8 mouse cellular contexts compared by ENCODE assay signal in genomic region chr12:13844532-13845485, GRCm38 (mm10).
DNase-seq lines count a peak whose midpoint lies in the region; ATAC-seq and TF ChIP-seq lines count a peak whose summit lies in the region.

No protein-coding gene starts in this region.

- no peaks in the 10 kb centered on the region for H3K9me3 ChIP-seq in liver, embryonic 12.5 days (replicated peaks)
- H3K9me3 ChIP-seq in heart, embryonic 10.5 days = 0 out of 2 replicates have a peak, but pooled peaks cover 2% of the 10 kb centered on the region

- no peak overlapping the region for H3K9ac ChIP-seq in liver, embryonic 12.5 days

- TF ChIP-seq POLR2A in bone marrow macrophage, adult 2 months (IDR thresholded peaks at IDR 0.05; ENCODE audit: borderline replicate concordance, low read depth, low read length) = no peak
- TF ChIP-seq POLR2A in testis, adult 2 months (IDR thresholded peaks at IDR 0.05; ENCODE audit: control insufficient read depth, low read depth, low read length) = no peak

- 0 out of 2 replicates have a peak, but pooled peaks have one; percentile 25 for TF ChIP-seq CTCF in bone marrow macrophage, adult 2 months (IDR thresholded peaks at IDR 0.05; ENCODE audit: low read depth, low read length)
- TF ChIP-seq CTCF in testis, adult 2 months (IDR thresholded peaks at IDR 0.05; ENCODE audit: control insufficient read depth, insufficient read depth, insufficient replicate concordance, low read depth, low read length) = peak; percentile 31; the same call in 1 of the 2 replicates

- no peak overlapping the region for H3K27ac ChIP-seq in liver, embryonic 12.5 days
- H3K27ac ChIP-seq in bone marrow macrophage, adult 2 months (ENCODE audit: insufficient read depth, low read depth, low read length) = no peak overlapping the region
- H3K27ac ChIP-seq in heart, embryonic 10.5 days = no peak overlapping the region
- no peak overlapping the region for H3K27ac ChIP-seq in testis, adult 2 months (ENCODE audit: control insufficient read depth, insufficient read depth, low read depth, low read length)

- peak; percentile 16 for DNase-seq in liver
- peak; percentile 77 for DNase-seq in heart, embryonic 10.5 days (ENCODE audit: low spot score)
- peak; percentile 69 for DNase-seq in kidney, postnatal 10 days
- DNase-seq in lung, postnatal 4 days = peak; percentile 27 to 34
- no peak for DNase-seq in spleen, postnatal 4 days (ENCODE audit: low spot score in 2 of 2)

- no peak overlapping the region for H3K4me2 ChIP-seq in liver, embryonic 12.5 days

- 45% methylated on average over 13 of the region's 13 CpGs for WGBS in liver, embryonic 12.5 days (ENCODE audit: insufficient replicate concordance)
- WGBS in heart, embryonic 10.5 days = 48% methylated on average over 13 of the region's 13 CpGs

- ATAC-seq in liver, embryonic 12.5 days = no peak

- H3K27me3 ChIP-seq in liver, embryonic 12.5 days (replicated peaks) = no peaks in the 10 kb centered on the region
- H3K27me3 ChIP-seq in heart, embryonic 10.5 days (ENCODE audit: insufficient read depth, poor library complexity, severe bottlenecking) = no peaks in the 10 kb centered on the region
- H3K27me3 ChIP-seq in testis, adult 2 months (ENCODE audit: control insufficient read depth, insufficient read depth, low read length) = no peaks in the 10 kb centered on the region

- H3K4me3 ChIP-seq in liver, embryonic 12.5 days = no peak overlapping the region
- H3K4me3 ChIP-seq in bone marrow macrophage, adult 2 months (ENCODE audit: insufficient read depth, low read length) = no peak overlapping the region
- H3K4me3 ChIP-seq in heart, embryonic 10.5 days = no peak overlapping the region
- no peak overlapping the region for H3K4me3 ChIP-seq in testis, adult 2 months (ENCODE audit: control insufficient read depth, low read depth, low read length)

- H3K4me1 ChIP-seq in liver, embryonic 12.5 days = no peaks in the 10 kb centered on the region
- no peaks in the 10 kb centered on the region for H3K4me1 ChIP-seq in bone marrow macrophage, adult 2 months (ENCODE audit: control insufficient read depth, insufficient read depth, low read length)
- no peaks in the 10 kb centered on the region for H3K4me1 ChIP-seq in heart, embryonic 10.5 days
- H3K4me1 ChIP-seq in testis, adult 2 months (ENCODE audit: control insufficient read depth, insufficient read depth, low read length) = no peaks in the 10 kb centered on the region

- no peaks in the 10 kb centered on the region for H3K36me3 ChIP-seq in liver, embryonic 12.5 days
- no peaks in the 10 kb centered on the region for H3K36me3 ChIP-seq in heart, embryonic 10.5 days
- no peaks in the 10 kb centered on the region for H3K36me3 ChIP-seq in testis, adult 2 months (ENCODE audit: control insufficient read depth, insufficient read depth, low read length)

Comparison
In these comparisons a context has a peak if more than half of its experiments do, and no peak if none do; other contexts are left out.
1. DNase-seq: peak in liver (single experiment), heart, embryonic 10.5 days (single experiment), kidney, postnatal 10 days (single experiment) and lung, postnatal 4 days (2 of 2); none in spleen, postnatal 4 days (0 of 2).